Mouse (Mus musculus) E14TG2a.4 (cell line): ENCODE results near the gene Nfib.

Experiments used
- H3K27me3 ChIP-seq: 2 replicates; pipeline ENCODE4 v1.6.1; 2014; ENCODE audit warnings: low read length, control low read depth; ENCODE audit not compliant: insufficient read depth
- H3K36me3 ChIP-seq: 2 replicates; pipeline ENCODE4 v1.6.1; 2014; ENCODE audit warnings: low read length, control low read depth; ENCODE audit not compliant: insufficient read depth
- H3K4me1 ChIP-seq: replicated peaks from 2 replicates; pipeline ENCODE4 v1.6.1; 2014; ENCODE audit warnings: low read depth, low read length, control low read depth
- H3K4me3 ChIP-seq: replicated peaks from 2 replicates; pipeline ENCODE4 v1.5.1; 2014; ENCODE audit warnings: mild to moderate bottlenecking, low read length
- H3K9me3 ChIP-seq: 2 replicates; pipeline ENCODE4 v1.6.1; 2014; ENCODE audit warnings: low read length, control low read depth
- CTCF ChIP-seq: conservative IDR thresholded peaks from 2 replicates; pipeline ENCODE4 v1.5.1; 2014; ENCODE audit warnings: low read length
- NANOG ChIP-seq: IDR thresholded peaks from 2 replicates; pipeline ENCODE4 v1.6.1; 2014; ENCODE audit warnings: borderline replicate concordance, low read length, mixed read lengths
- POU5F1 ChIP-seq: IDR thresholded peaks from 2 replicates; pipeline ENCODE4 v1.6.1; 2014; ENCODE audit warnings: low read length, borderline replicate concordance

Nfib gene

GRCm38 (mm10) chr4:82704841-82705794, at the start of gene Nfib:
Nfib (minus strand) TSS chr4:82705750.
- Histone ChIP-seq H3K4me1 (peaks cover 3% of the 10 kb centered on the region; the same call in 1 of the 2 replicates), H3K4me3 (no peak within 1 kb of the TSS), H3K27me3 (peaks cover 3% of the 10 kb centered on the region), H3K9me3 (no peaks in the 10 kb centered on the region), H3K36me3 (no peaks in the 10 kb centered on the region)
- no peak for TF ChIP-seq CTCF
- TF ChIP-seq POU5F1 = no peak
- TF ChIP-seq NANOG = no peak

GRCm38 (mm10) chr4:82735764-82736163, 30.2 kb upstream of the Nfib start:
- Histone ChIP-seq H3K9me3 (no peaks in the 10 kb centered on the region), H3K4me1 (no peaks in the 10 kb centered on the region), H3K27me3 (no peaks in the 10 kb centered on the region), H3K36me3 (no peaks in the 10 kb centered on the region), H3K4me3 (no peak overlapping the region)
- TF ChIP-seq POU5F1 (no peak), CTCF (no peak), NANOG (no peak)

GRCm38 (mm10) chr4:82734765-82735481, 29.4 kb upstream of the Nfib start:
- Histone ChIP-seq H3K9me3 (peaks cover 5% of the 10 kb centered on the region), H3K36me3 (no peaks in the 10 kb centered on the region), H3K4me3 (no peak overlapping the region), H3K27me3 (no peaks in the 10 kb centered on the region), H3K4me1 (no peaks in the 10 kb centered on the region)
- TF ChIP-seq POU5F1 (no peak), NANOG (no peak), CTCF (no peak)

GRCm38 (mm10) chr4:82734348-82734747, 28.8 kb upstream of the Nfib start:
- no peak for TF ChIP-seq CTCF
- TF ChIP-seq NANOG = no peak
- TF ChIP-seq POU5F1 = no peak
- H3K4me1 ChIP-seq = no peaks in the 10 kb centered on the region
- no peaks in the 10 kb centered on the region for H3K36me3 ChIP-seq
- H3K4me3 ChIP-seq = no peak overlapping the region
- peaks cover 11% of the 10 kb centered on the region for H3K9me3 ChIP-seq
- no peaks in the 10 kb centered on the region for H3K27me3 ChIP-seq

- no peaks in the 10 kb centered on the region for H3K27me3 ChIP-seq
- TF ChIP-seq CTCF (no peak), NANOG (no peak), POU5F1 (no peak)
- H3K9me3 ChIP-seq = peaks cover 18% of the 10 kb centered on the region
- no peaks in the 10 kb centered on the region for H3K36me3 ChIP-seq
- H3K4me3 ChIP-seq = no peak overlapping the region
- no peaks in the 10 kb centered on the region for H3K4me1 ChIP-seq
These were observed 28.1 kb upstream of the Nfib start for GRCm38 (mm10) chr4:82733636-82734035.

GRCm38 (mm10) chr4:82730248-82730887, 24.8 kb upstream of the Nfib start:
- Histone ChIP-seq H3K4me3 (no peak overlapping the region), H3K27me3 (no peaks in the 10 kb centered on the region), H3K36me3 (no peaks in the 10 kb centered on the region), H3K4me1 (no peaks in the 10 kb centered on the region), H3K9me3 (peaks cover 26% of the 10 kb centered on the region)
- no peak for TF ChIP-seq POU5F1

GRCm38 (mm10) chr4:82724058-82724457, 18.5 kb upstream of the Nfib start:
- H3K36me3 ChIP-seq = no peaks in the 10 kb centered on the region
- no peak overlapping the region for H3K4me3 ChIP-seq
- H3K27me3 ChIP-seq = no peaks in the 10 kb centered on the region
- TF ChIP-seq CTCF = no peak
- TF ChIP-seq NANOG = no peak
- no peak for TF ChIP-seq POU5F1
- H3K4me1 ChIP-seq = no peaks in the 10 kb centered on the region
- peaks cover 12% of the 10 kb centered on the region for H3K9me3 ChIP-seq

GRCm38 (mm10) chr4:82723048-82723447, 17.5 kb upstream of the Nfib start:
- H3K9me3 ChIP-seq = peaks cover 3% of the 10 kb centered on the region; the same call in 1 of the 2 replicates
- no peaks in the 10 kb centered on the region for H3K27me3 ChIP-seq
- TF ChIP-seq NANOG (no peak), CTCF (no peak), POU5F1 (no peak)
- no peaks in the 10 kb centered on the region for H3K4me1 ChIP-seq
- H3K36me3 ChIP-seq = no peaks in the 10 kb centered on the region
- no peak overlapping the region for H3K4me3 ChIP-seq
